ENCODE assay signal across 11 mouse cellular contexts in the genomic region with DNA sequence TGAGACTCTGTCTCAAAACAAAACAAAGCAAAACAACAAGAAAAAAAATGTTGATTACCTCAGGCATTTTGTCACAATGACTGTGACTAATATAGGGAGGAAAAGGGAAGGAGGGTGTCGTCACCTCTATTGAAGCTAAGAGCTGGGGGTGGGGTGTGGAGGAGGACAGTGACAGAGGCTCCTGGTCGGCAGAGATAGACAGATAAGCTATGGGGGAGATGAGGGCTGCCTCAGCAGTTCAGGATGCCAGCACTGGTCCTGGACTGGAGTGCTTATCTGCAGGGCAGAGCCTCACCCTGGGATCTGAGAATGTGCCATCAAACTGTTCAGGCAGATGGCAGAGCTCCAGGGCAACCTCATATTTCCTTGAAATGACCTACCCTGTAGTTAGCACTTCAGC. TPM values are rescaled to one million over a fixed set of nuclear protein-coding genes. Genes with fewer than 3 reads are reported as not detected.
DNase-seq lines count a peak whose midpoint lies in the region; ATAC-seq lines count a peak whose summit lies in the region.
"Had no signal": no experiment of that assay in that cellular context is flagged by ENCODE, and none has a peak within 500 bp of the region (broad histone marks: within the 10 kb centered on the region; RNA-seq: fewer than 3 reads in every experiment).

No protein-coding gene starts in this region.

- peak; percentile 71; the same call in 1 of the 2 replicates for ATAC-seq in heart, embryonic 12.5 days (ENCODE audit: insufficient number of reproducible peaks, low FRiP score)
- ATAC-seq in heart, embryonic 11.5 days (replicated peaks; ENCODE audit: insufficient number of reproducible peaks, low FRiP score, low TSS enrichment): no peak
- ATAC-seq in activated CD4-positive, CD25-positive, alpha-beta regulatory T cell, adult 4 months: peak; percentile 62
- ATAC-seq in intestine, embryonic 16.5 days: peak; percentile 56
- no peak for ATAC-seq in hindbrain, embryonic 11.5 days (ENCODE audit: low FRiP score)

- H3K9ac ChIP-seq in heart, embryonic 12.5 days: no peak overlapping the region
- H3K9ac ChIP-seq in heart, embryonic 11.5 days (ENCODE audit: low read depth, low read length): no peak overlapping the region
- no peak overlapping the region for H3K9ac ChIP-seq in intestine, embryonic 16.5 days (ENCODE audit: low read depth, low read length)
- no peak overlapping the region for H3K9ac ChIP-seq in hindbrain, embryonic 11.5 days (ENCODE audit: low read depth, low read length)
- H3K9ac ChIP-seq: limb, embryonic 12.5 days had no signal

- no peak overlapping the region for H3K4me3 ChIP-seq in heart, embryonic 12.5 days
- H3K4me3 ChIP-seq in heart, embryonic 11.5 days (ENCODE audit: low read depth, low read length): no peak overlapping the region
- H3K4me3 ChIP-seq in intestine, embryonic 16.5 days (ENCODE audit: low read length): no peak overlapping the region
- no peak overlapping the region for H3K4me3 ChIP-seq in hindbrain, embryonic 11.5 days (ENCODE audit: low read depth, low read length)
- H3K4me3 ChIP-seq: forebrain, embryonic 10.5 days; limb, embryonic 12.5 days had no signal

- intact Hi-C loops in gastrocnemius, postnatal 36 days (cut with DNase I): no loop called here

- H3K36me3 ChIP-seq in heart, embryonic 12.5 days: no peaks in the 10 kb centered on the region
- H3K36me3 ChIP-seq in heart, embryonic 11.5 days (ENCODE audit: control insufficient read depth, insufficient read depth, low read length): no peaks in the 10 kb centered on the region
- H3K36me3 ChIP-seq in intestine, embryonic 16.5 days (ENCODE audit: control insufficient read depth, insufficient read depth, low read length): no peaks in the 10 kb centered on the region
- H3K36me3 ChIP-seq in hindbrain, embryonic 11.5 days (ENCODE audit: control insufficient read depth, insufficient read depth, low read length): no peaks in the 10 kb centered on the region
- H3K36me3 ChIP-seq: forebrain, embryonic 10.5 days; limb, embryonic 12.5 days had no signal

- no peaks in the 10 kb centered on the region for H3K27me3 ChIP-seq in heart, embryonic 12.5 days (replicated peaks)
- H3K27me3 ChIP-seq in heart, embryonic 11.5 days (ENCODE audit: control insufficient read depth, insufficient read depth, low read length): no peaks in the 10 kb centered on the region
- no peaks in the 10 kb centered on the region for H3K27me3 ChIP-seq in intestine, embryonic 16.5 days (replicated peaks; ENCODE audit: control insufficient read depth, insufficient read depth, low read length)
- no peaks in the 10 kb centered on the region for H3K27me3 ChIP-seq in hindbrain, embryonic 11.5 days (ENCODE audit: control insufficient read depth, insufficient read depth, low read length)
- H3K27me3 ChIP-seq: limb, embryonic 12.5 days had no signal

- H3K27ac ChIP-seq in heart, embryonic 12.5 days (ENCODE audit: poor library complexity, severe bottlenecking): no peak overlapping the region
- H3K27ac ChIP-seq in heart, embryonic 11.5 days (ENCODE audit: low read depth, low read length): no peak overlapping the region
- H3K27ac ChIP-seq in intestine, embryonic 16.5 days (ENCODE audit: low read length): no peak overlapping the region
- no peak overlapping the region for H3K27ac ChIP-seq in hindbrain, embryonic 11.5 days (ENCODE audit: low read depth, low read length)
- H3K27ac ChIP-seq: forebrain, embryonic 10.5 days; limb, embryonic 12.5 days had no signal

- H3K9me3 ChIP-seq in heart, embryonic 12.5 days (replicated peaks): no peaks in the 10 kb centered on the region; the same call in 1 of the 2 replicates
- H3K9me3 ChIP-seq in heart, embryonic 11.5 days (replicated peaks; ENCODE audit: control insufficient read depth, low read length): no peaks in the 10 kb centered on the region
- no peaks in the 10 kb centered on the region for H3K9me3 ChIP-seq in intestine, embryonic 16.5 days (ENCODE audit: control insufficient read depth, low read length)
- H3K9me3 ChIP-seq in hindbrain, embryonic 11.5 days (ENCODE audit: control insufficient read depth, low read length): no peaks in the 10 kb centered on the region
- H3K9me3 ChIP-seq: forebrain, embryonic 10.5 days; limb, embryonic 12.5 days had no signal

- H3K4me2 ChIP-seq in heart, embryonic 12.5 days: no peak overlapping the region
- no peak overlapping the region for H3K4me2 ChIP-seq in heart, embryonic 11.5 days
- H3K4me2 ChIP-seq in intestine, embryonic 16.5 days (ENCODE audit: low read depth, low read length): no peak overlapping the region
- no peak overlapping the region for H3K4me2 ChIP-seq in hindbrain, embryonic 11.5 days (replicated peaks; ENCODE audit: low read depth, low read length)
- H3K4me2 ChIP-seq: limb, embryonic 12.5 days had no signal

- no peaks in the 10 kb centered on the region for H3K4me1 ChIP-seq in heart, embryonic 12.5 days (replicated peaks)
- H3K4me1 ChIP-seq in heart, embryonic 11.5 days (ENCODE audit: control insufficient read depth, insufficient read depth, low read length): no peaks in the 10 kb centered on the region
- peaks cover 2% of the 10 kb centered on the region; the same call in 1 of the 2 replicates for H3K4me1 ChIP-seq in intestine, embryonic 16.5 days (ENCODE audit: control insufficient read depth, insufficient read depth, low read length)
- H3K4me1 ChIP-seq in hindbrain, embryonic 11.5 days (replicated peaks; ENCODE audit: control insufficient read depth, insufficient read depth, low read length): no peaks in the 10 kb centered on the region

- DNase-seq in skeletal muscle tissue, adult 2 months (ENCODE audit: low read depth, low spot score): peak; percentile 11
- no peak for DNase-seq in gastrocnemius, postnatal 36 days
- DNase-seq in hindbrain, embryonic 11.5 days (ENCODE audit: low spot score): no peak
- DNase-seq in right cerebral cortex, postnatal 10 days (ENCODE audit: low spot score in 2 of 2): no peak
- DNase-seq: kidney, postnatal 36 days had no signal

- WGBS in heart, embryonic 12.5 days: 32% methylated on average over 2 of the region's 2 CpGs
- 27% methylated on average over 2 of the region's 2 CpGs for WGBS in heart, embryonic 11.5 days (ENCODE audit: insufficient replicate concordance)
- 60% methylated on average over 2 of the region's 2 CpGs for WGBS in intestine, embryonic 16.5 days
- 60% methylated on average over 2 of the region's 2 CpGs for WGBS in hindbrain, embryonic 11.5 days

RNA-seq across cellular contexts. Expression of a gene that starts 43.1 kb away (rescaled TPM):
- polyA plus RNA-seq in heart, embryonic 12.5 days (2016; fragmentation: Nextera tagmentation; extraction: Ambion mirVana): 6.9 and 8.0 TPM in 2 replicates
- 7.5 and 8.4 TPM in 2 replicates for polyA plus RNA-seq in heart, embryonic 11.5 days (2014; fragmentation: Nextera tagmentation; extraction: Ambion mirVana)
- polyA plus RNA-seq in activated CD4-positive, CD25-positive, alpha-beta regulatory T cell, adult 4 months (2017; shearing (Covaris generic)): 10 to 100 TPM; 15.0 to 18.8 TPM
- polyA plus RNA-seq in intestine, embryonic 16.5 days (2015; fragmentation: Nextera tagmentation; extraction: Ambion mirVana): 7.0 and 7.8 TPM in 2 replicates
- 10 to 100 TPM; 12.4 to 20.2 TPM for total RNA-seq in gastrocnemius, postnatal 36 days (2021)
- 18.7 and 21.1 TPM in 2 replicates for polyA plus RNA-seq in hindbrain, embryonic 11.5 days (2014; fragmentation: Nextera tagmentation; extraction: Ambion mirVana)

Comparison
In these comparisons a context has a peak if more than half of its experiments do, and no peak if none do; other contexts are left out.
1. ATAC-seq: peak in heart, embryonic 12.5 days (single experiment), activated CD4-positive, CD25-positive, alpha-beta regulatory T cell, adult 4 months (single experiment) and intestine, embryonic 16.5 days (single experiment); none in heart, embryonic 11.5 days (single experiment) and hindbrain, embryonic 11.5 days (single experiment).